Mouse (Mus musculus): Measurements from ENCODE around the gene Mical3. TPM values are rescaled to one million over a fixed set of nuclear protein-coding genes. Genes with fewer than 3 reads are reported as not detected.

Gene Mical3
- total RNA-seq, 2 experiments from 2014 or later, result 43.0 to 75.5 TPM

DNA sequence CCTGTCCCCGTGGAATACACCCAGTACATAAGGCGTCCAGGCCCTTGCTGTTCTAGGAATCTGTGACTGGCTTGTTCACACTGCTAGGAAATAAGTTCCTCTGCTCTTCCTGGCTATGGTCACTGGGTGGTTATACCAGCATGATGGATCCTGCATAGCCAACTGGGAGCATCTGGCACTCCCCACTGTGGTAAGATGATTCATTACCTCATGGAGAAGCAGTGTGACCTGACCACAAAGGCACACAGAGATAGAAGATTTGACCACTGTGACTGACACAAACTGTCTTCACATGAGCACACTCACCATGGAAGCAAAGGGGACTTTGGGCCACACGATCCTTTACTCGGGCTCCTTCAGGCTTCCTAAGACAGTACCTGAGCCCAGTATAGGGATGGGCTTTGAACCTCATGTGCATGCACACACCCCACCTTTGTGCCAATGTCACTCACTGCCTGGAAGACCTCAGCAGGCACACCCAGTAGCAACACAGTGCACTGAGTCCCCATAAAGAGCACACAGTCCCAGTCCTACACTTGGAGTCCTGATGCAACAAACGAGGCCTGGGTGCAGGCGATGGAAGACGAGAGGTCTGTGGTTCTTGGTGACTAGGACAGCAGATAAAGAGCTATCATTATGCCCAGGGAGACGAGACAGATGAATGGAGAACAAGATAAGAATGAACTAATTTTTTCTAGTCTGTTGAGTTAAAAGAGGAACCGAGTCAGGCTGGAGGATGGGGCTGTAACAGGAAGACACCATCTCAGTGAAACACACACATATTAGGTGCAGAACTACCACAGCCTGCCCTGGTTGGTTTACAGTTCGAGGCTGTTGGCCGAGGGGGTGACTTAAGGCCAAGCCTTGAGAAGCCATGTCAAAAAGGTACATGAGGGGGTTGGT, 174.3 kb downstream of the Mical3 start:
- no peak for DNase-seq

DNA sequence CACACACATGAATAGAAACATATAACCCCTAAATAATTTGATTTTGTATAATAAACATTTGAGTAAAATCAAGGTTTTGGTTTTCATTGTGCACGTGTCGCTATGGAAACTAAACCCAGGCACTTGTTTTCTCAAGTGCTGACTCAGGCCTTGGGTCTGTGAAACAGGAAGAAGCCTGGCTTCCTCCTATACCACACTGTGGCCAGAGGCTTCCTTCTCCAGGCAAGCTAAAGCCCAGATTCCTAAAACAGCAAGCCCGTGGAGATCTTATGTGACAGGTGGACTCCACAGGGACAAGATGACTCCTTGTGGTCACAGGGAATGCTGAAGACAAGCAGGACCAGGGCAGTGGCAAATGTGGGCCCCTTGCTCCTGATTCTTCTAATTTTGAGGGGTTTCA, 175.6 kb downstream of the Mical3 start:
- no peak for DNase-seq

DNA sequence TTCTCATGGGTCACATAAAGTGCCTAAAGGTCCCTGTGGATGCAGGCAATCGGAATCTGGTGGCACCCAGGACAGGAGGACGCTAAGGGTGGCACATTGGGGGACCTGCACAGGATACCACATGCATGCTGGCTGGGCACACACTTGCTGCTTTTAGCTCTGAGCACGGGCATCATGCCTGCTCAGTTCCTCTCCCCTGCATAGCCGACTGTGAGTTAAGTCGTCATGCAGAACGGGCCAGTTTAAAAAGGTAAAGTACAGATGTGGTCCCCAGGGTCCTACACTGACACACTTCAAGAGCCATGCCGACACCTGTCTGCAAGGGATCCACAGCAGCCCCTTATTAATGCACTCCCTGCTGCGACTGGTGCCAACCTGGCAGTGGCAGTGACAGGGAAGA, 176.6 kb downstream of the Mical3 start:
- DNase-seq, result no peak

DNA sequence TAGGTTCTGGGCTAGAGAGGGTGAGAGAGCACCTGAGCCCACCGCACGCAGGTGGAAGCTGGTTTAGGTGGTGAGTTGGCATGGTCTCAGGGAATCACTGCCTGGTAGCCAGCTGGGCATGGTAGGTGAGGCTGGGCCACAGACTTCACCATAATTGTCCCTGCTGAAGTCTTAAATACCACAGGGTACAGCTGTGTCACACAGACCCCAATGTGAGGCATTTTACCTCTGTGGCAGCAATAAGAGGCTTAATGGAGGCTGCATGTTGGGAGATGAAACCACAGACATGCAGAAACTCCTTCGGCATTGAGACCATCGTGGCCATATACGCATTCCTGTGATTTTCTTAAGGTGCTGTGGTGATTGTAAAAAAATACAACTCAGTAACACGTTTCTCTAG, 178.3 kb downstream of the Mical3 start:
- no peak for DNase-seq

DNA sequence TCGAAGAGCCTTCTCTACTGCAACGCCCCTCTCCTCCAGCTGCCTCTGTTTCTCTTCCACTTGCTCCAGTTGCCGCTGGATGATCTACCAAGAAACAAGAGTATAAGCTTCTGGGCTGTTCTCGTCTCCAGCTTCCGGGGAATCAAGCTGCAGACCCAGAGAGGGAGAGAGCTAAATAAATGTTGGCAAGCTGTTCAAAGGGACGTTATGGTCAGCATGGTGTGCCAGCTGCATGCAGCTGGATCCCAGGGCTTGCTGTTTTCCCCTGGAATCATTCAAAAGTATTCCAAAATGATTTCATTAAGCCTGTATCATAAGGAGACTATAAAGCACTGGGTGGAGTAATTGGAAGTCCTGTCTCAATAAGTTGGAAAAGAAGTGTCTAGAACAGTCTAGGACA, 179.5 kb downstream of the Mical3 start:
- DNase-seq, result no peak

DNA sequence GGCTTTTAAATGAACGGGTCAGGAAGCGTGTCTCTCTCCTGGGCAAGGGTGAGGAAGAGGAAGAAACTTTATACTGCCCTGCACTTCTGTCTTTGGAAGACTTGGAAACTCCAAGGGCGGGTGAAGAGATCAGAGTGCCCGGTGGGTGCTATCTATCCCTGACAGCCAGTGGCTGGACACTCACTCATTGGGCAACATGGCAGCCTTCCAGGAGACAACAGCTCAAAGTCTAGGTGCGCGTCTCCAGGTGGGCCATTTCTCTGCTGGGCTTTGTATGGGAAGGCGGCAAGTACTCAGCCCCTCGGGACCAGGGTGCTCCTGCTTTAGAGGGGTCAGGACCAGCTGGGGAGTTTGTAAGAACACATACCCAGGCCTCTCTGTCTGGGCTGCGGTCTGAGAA, 185.3 kb downstream of the Mical3 start:
- no peak for DNase-seq

DNA sequence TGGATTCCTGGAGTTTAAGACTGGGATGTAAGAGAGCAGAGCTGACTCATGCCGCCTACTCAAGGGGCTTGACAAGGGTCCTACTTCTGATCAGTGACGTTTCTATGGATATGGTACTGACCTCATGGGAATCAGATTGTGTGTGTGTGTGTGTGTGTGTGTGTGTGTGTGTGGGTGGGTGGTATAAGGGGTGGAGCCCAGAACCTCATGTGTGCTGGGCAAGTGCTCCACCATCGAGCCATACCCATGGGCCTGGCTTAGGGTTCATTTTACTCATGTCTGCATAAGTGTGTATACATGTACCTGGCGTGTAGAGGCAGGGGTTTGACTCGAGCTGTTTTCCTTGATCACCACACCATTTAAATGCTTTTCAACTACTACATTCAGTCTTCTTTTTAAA, 186.8 kb downstream of the Mical3 start:
- DNase-seq, result no peak

DNA sequence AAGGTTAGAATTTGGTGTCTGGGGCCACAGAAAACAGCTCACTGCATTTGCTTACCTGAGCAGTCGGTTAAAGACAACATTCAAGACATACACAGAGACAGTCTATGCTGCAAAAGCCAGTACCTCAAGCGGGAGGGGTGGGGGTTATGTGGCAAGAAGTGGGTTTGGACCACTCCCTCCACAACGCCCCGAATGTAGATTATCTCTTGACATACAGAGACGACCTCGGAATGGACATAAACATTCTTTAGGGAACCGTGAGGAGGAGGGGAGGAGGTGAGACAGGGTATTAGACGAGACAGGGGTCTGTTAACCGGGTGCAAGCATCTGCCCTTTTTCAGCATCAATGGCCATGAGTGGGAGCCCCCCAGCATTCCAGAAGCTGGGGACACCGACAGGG, 187.2 kb downstream of the Mical3 start:
- no peak for DNase-seq

DNA sequence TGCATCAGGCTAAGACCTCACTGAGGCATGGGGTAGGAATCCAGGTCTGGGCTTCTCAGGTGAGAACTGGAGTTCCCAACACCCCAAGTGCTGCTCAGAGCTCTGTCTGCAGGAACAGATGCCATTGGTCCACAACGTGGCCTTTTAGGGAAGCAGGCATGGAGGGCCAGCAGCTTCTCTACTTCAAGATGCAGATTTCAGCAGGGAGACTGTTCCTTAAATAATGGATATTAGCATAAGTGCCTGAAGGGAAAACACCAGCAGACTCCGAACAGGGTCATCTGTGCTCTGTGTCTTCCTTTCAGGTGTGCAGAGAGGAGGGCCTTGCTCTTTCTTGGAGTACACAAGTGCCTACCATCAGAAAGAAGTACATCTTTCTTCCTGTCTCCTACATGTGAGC, 187.7 kb downstream of the Mical3 start:
- DNase-seq, result no peak

DNA sequence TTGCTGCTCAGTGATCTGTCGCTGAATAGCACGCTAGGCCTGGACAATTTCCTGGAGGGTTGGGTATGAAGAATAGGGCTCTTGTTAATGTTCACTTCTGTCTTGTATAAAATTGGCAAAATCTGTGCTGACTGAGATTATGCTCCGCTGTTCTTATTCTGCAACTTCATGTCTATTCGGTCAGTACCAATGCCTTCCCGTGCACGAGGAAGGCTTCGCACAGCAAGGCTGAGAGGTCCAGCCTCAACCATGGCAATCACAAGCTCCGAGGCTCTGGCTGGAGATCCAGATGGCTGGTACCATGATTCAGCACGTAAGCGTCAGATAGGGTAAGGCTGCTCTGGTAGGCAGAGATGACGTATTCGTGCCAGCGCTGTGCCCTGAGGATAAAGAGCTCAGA, 189.2 kb downstream of the Mical3 start:
- DNase-seq, result no peak

DNA sequence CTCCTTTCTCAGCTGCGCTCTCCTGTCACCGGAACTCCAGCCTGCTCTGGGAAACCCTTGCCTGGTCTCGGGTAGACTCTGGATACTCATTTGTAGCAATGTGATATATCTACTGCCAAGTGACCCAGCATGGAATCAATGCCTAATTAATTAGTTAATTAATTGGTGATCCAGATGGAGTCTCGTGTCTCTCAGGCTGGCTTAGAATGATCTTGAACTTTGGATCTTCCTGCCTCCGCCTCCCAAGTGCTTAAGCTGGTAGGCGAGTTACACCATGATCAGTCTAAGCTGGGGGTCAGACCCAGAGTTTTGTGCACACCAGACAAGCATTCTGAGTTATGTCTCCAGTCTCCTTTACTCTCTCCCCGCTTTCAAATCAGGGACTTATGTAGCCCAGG, 189.7 kb downstream of the Mical3 start:
- no peak for DNase-seq

DNA sequence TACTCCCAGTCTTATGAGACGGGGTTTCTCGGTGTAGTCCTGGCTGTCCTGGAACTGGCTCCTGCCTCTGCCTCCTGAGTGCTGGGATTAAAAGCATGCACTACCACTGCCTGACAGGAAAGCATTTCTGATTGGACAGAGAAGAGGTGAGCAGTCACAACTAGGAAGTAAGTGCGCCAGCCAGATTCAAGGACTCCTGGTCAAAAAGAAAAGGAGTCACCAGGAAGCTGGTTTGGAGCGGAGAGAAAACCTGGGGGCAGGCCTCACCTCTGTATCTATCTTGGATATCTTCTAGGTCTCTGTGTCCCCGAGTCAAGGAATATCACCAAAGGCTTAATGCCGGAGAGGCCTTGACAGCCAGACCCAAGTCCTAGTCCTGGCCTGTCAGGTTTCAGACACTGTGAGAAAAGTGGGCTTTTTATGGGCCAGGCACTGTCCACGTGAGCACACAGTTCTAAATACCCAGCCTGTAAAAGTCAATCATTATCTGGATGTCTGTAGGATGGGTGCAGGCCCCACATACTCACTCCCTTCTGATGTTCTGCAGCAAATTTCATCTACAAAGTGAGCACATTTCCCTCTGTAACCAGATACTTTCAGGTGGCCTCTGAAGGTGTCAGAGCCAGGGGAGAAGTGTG, 190.2 kb downstream of the Mical3 start:
- no peak for DNase-seq

DNA sequence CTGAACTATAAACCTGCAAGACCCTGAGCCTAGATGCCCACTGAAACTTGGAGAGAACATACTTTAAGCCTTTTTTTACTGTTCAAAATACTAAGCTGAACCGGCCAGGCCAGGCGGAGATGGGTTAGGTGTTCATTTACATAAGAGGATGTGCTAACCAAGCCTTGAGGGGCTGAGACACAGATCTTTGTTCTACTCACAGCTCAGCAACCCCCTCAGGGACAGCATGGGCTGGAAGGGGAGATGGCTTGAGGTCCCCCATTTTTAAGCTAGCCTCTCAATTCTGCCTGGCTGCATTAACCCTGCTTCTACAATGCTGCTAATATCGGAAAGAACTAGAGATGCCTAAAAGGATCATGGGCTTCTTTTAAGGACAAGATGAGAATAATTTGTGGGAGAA, 191.0 kb downstream of the Mical3 start:
- DNase-seq, result no peak

DNA sequence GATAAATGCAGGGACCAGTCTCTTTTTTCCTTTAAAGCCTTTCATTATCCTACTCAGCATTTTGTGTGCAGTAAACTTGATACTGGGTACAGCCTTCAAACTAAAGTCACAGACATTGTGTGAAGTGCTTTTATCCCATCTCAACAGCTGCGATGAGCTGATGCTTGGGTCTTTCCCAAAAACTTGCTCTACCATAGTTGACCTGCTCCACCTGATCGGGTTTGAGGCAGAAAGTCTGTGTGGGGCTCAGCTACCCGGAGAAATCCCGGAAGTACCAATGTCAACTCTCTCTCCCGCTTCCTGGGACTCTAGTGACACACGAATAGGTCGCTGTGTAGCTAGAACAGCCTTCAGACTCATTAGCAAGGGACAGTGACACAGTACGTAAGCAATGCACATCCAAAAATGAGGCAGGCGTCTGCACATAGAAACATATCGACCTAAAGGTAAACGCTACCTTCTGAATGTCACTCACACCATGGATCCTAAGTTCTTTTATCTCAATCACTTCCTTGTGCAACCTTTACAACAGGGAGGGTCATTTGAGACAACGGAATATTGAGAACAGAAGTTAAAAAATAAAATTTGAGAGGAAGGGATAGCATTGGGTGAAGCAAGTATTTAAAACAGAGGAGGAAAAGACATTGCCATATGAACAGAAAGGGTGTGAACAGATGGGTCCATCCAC, 191.9 kb downstream of the Mical3 start:
- DNase-seq, result no peak

DNA sequence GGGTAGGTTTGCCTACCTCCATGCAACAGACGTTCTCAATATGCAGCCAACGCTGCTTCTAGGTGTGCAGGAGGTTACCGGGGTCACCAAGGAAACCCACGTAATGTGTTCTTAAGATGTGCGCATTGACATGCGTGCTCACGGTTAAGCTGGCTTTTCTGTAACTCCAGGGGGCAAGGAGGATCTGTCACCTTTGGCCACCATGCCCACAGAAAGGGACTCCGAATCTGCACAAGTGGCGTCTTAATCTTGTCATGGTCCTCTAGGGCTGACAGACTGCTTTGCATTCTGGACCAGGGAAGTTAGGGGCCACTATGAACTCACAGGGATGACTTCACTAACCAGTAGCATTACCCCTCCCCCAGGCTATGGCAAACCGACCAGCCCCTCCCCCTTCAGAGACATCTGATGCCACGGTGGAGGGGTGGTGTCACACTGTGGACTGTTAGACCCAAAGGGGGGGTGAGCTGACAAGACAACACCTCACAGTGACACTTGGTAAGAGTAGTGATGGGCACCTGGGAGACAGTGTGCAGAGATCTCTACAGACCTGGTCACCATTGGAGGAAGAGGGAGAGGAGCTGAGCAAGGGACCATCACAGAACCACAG, 192.7 kb downstream of the Mical3 start:
- DNase-seq, result no peak

DNA sequence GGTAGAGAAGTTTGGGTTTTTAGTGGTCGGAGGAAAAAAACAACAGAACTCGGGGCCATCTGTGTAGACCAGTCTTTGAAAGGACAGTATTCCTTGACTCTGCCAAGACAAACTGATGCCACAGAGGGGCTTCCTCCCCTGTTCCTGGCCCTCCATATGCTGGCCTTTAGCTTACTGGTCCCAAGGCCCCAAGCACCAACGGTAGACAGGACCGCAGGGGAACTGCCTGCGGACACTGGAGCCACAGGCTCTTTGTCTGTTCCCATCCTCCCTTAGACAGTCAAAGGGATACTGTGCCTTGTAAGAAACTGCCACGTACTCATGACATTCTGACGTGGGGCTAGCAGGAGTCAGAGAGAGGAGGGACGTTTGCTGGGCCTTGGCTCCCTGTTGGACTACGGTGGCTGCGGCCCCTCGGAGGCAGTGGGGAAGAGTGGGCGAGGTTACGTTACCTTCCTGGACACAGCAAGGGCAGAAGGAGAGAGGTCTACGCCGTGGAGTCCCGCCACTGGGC, 193.6 kb downstream of the Mical3 start:
- no peak for DNase-seq

DNA sequence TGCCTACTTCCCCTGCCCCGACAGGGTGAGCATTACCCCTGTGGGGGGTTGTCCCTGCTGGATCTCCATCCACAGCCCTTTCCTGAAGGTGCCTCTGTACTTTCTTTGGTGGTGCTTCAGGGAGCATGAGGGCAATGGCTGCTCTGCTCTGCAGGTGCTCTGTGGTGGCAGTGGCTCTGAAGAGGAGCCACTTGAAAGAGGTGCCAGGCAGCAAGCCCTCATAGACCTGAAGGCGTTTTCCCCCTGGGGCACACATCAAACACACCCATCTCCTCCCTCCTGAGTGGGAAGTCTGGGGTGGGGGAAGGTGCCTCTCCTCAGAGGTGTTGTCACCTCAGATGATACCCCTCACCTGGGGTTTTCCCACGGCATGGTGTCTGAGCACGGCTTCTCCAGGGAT, 196.6 kb downstream of the Mical3 start:
- DNase-seq, result no peak

DNA sequence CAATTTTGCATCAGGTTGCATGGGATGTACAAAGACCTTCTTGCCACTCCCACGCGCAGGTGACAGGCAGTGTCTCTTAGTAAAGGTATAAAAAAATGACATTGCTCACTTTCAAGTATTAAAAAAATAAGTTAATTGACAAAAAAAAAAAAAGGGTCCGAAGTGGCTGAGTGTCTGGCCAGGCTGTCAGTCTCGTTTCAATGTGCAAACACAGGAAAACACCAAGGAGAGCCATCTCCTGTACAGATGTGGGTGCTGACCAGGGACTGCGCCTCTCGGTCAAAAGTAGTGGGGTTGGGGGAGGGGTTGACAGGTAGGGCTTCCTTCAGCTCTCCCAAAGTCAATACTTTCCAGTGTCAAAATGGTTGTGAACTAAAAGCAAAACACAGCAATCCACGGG, 197.1 kb downstream of the Mical3 start:
- no peak for DNase-seq

DNA sequence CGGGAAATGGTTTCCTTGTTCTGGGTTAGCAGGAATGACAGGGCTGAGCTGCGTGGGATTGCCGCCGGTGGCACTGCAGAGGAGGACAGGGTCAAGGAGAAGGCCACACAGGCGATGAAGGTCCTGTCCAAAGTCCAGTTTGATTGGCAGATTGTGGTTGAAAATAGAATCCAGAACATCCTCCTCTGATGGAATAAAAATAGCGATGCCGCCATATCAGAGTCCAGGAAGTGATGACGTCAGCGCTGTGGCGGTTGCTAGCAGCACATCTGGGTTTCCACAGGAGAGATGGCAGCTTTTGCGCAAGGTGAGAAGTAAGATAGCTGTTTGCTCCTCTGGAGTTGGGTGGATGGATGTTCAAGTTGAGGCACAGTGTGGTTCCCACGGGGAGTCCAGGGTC, 198.2 kb downstream of the Mical3 start:
- no peak for DNase-seq

DNA sequence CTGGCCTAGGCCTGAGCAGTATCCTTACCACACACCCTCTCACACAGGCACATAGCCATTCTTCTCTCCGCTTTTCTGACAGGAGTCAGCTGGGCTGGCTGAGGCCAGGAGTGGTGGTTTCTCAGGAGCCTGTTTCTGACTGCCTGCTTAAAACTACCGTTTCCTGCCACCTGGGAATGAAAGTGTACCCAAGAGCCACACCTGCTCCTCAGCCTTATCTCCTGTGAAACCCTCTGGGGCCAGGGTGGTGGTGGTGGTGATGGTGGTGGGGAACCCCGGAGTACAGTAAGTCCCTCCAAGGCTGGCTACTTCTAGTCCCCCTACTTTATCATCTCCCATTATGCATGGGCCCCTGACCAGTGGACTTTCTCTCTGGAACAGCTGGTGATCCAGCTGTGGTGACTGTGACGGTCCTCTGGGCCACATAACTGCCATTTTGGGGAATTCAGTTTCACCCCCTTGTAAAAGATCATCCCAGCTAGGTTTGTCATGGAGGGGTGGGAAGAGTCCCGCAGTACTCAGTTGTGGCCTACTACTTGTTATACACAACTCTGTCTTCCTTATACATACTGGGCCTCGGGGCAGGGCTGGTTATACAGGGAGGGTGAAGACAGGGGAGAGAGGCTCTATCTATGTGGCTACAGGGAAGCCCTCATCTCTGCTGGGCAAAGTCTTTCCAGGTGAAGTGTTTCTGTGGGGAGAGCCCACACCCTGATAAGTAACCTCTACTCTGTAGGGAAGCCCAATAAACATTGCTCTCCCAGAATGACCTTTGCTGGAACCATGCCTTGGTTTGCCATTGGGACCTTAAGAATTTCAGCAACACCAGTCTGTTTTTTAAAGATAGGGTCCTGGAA, 200.1 kb downstream of the Mical3 start:
- peak; percentile 16 for DNase-seq

DNA sequence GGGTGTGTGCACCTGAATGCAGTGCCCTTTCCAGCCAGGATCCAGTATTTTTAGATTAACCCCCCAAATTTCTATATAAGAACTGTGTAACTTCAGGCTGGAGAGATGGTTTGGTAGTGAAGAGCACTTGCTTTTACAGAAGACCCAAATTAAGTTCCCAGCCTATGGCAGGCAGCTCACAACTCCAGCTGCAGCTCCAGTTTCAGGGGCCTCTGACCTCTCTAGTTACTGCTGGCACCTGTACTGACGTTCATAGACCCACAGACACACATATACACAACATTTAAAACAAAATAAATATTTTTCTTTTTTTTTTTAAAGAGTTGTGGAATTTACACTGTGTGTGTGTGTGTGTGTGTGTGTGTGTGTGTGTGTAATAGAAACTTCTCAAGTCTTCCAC, 201.4 kb downstream of the Mical3 start:
- DNase-seq, result no peak

DNA sequence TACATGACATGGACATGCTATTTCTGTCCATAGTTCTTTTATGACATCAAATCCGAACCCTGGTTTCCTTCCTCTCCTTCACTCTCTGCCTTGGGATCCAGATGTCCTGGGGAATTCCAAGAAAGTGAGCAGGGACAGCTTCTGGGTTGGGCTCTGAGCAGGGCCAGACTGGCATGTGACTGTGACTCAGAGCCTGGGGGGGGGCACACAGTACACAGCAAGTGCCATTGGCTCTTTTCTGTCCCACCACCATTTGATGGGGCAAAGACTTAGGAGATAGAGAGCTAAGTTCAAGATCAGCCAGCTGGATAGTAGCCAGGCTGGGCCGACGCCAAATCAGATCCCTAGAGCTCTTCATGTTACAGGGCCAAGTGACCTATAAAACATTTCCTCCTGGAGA, 203.0 kb downstream of the Mical3 start:
- peak; percentile 82 for DNase-seq

Measured in adrenal gland, postnatal 10 days (tissue).